Mouse (Mus musculus): ENCODE results near the gene Slc27a2. TPM values are rescaled to one million over a fixed set of nuclear protein-coding genes. Genes with fewer than 3 reads are reported as not detected.

The Slc27a2 gene
- polyA plus RNA-seq, 1 experiment from 2014 or later: 2.6 TPM

- Histone ChIP-seq H3K4me3 (ENCODE audit: low read depth, low read length) (no peak overlapping the region), H3K4me2 (replicated peaks; ENCODE audit: low read depth, low read length) (no peak overlapping the region), H3K9me3 (ENCODE audit: control insufficient read depth, low read depth, low read length) (no peaks in the 10 kb centered on the region), H3K36me3 (ENCODE audit: control insufficient read depth, insufficient read depth, low read length) (no peaks in the 10 kb centered on the region), H3K27me3 (ENCODE audit: control insufficient read depth, insufficient read depth, low read length) (peaks cover 2% of the 10 kb centered on the region; the same call in 1 of the 2 replicates), H3K9ac (replicated peaks; ENCODE audit: low read depth, low read length) (no peak overlapping the region), H3K4me1 (ENCODE audit: control insufficient read depth, insufficient read depth, low read length) (no peaks in the 10 kb centered on the region), H3K27ac (ENCODE audit: low read length) (no peak overlapping the region)
- ATAC-seq (ENCODE audit: insufficient number of reproducible peaks, insufficient read depth, low FRiP score, low read depth): no peak
- WGBS: 73% methylated on average over 3 of the region's 3 CpGs
Observed at GRCm38 (mm10) chr2:126546392-126546791, 5.8 kb upstream of the Slc27a2 start.

- Histone ChIP-seq H3K36me3 (ENCODE audit: control insufficient read depth, insufficient read depth, low read length) (no peaks in the 10 kb centered on the region), H3K27me3 (ENCODE audit: control insufficient read depth, insufficient read depth, low read length) (peaks cover 23% of the 10 kb centered on the region), H3K9ac (replicated peaks; ENCODE audit: low read depth, low read length) (no peak overlapping the region), H3K4me1 (ENCODE audit: control insufficient read depth, insufficient read depth, low read length) (0 out of 2 replicates have a peak, but pooled peaks cover 4% of the 10 kb centered on the region), H3K4me3 (ENCODE audit: low read depth, low read length) (no peak overlapping the region), H3K27ac (ENCODE audit: low read length) (no peak overlapping the region), H3K4me2 (replicated peaks; ENCODE audit: low read depth, low read length) (no peak overlapping the region), H3K9me3 (ENCODE audit: control insufficient read depth, low read depth, low read length) (no peaks in the 10 kb centered on the region)
- ATAC-seq (ENCODE audit: insufficient number of reproducible peaks, insufficient read depth, low FRiP score, low read depth): no peak
- 68% methylated on average over 7 of the region's 7 CpGs for WGBS
Observed at GRCm38 (mm10) chr2:126549681-126550080, 2.5 kb upstream of the Slc27a2 start.

GRCm38 (mm10) chr2:126551244-126551890 lies 840 bp upstream of the Slc27a2 start:
- H3K4me3 ChIP-seq (ENCODE audit: low read depth, low read length): no peak overlapping the region
- no peak for ATAC-seq (ENCODE audit: insufficient number of reproducible peaks, insufficient read depth, low FRiP score, low read depth)
- H3K4me2 ChIP-seq (replicated peaks; ENCODE audit: low read depth, low read length): no peak overlapping the region
- H3K9me3 ChIP-seq (ENCODE audit: control insufficient read depth, low read depth, low read length): no peaks in the 10 kb centered on the region
- no peak overlapping the region for H3K27ac ChIP-seq (ENCODE audit: low read length)
- 75% methylated on average over 8 of the region's 8 CpGs for WGBS
- H3K36me3 ChIP-seq (ENCODE audit: control insufficient read depth, insufficient read depth, low read length): no peaks in the 10 kb centered on the region
- H3K4me1 ChIP-seq (ENCODE audit: control insufficient read depth, insufficient read depth, low read length): 0 out of 2 replicates have a peak, but pooled peaks cover 4% of the 10 kb centered on the region
- peaks cover 23% of the 10 kb centered on the region for H3K27me3 ChIP-seq (ENCODE audit: control insufficient read depth, insufficient read depth, low read length)
- no peak overlapping the region for H3K9ac ChIP-seq (replicated peaks; ENCODE audit: low read depth, low read length)

- Histone ChIP-seq H3K9ac (replicated peaks; ENCODE audit: low read depth, low read length) (no peak overlapping the region), H3K36me3 (ENCODE audit: control insufficient read depth, insufficient read depth, low read length) (no peaks in the 10 kb centered on the region), H3K27ac (ENCODE audit: low read length) (no peak overlapping the region), H3K4me1 (ENCODE audit: control insufficient read depth, insufficient read depth, low read length) (0 out of 2 replicates have a peak, but pooled peaks cover 4% of the 10 kb centered on the region), H3K4me2 (replicated peaks; ENCODE audit: low read depth, low read length) (0 out of 2 replicates have a peak overlapping the region, but pooled peaks have one; percentile 71), H3K27me3 (ENCODE audit: control insufficient read depth, insufficient read depth, low read length) (peaks cover 23% of the 10 kb centered on the region), H3K9me3 (ENCODE audit: control insufficient read depth, low read depth, low read length) (no peaks in the 10 kb centered on the region), H3K4me3 (ENCODE audit: low read depth, low read length) (no peak overlapping the region; the same call in 1 of the 2 replicates)
- WGBS: 27% methylated on average over 5 of the region's 5 CpGs
- ATAC-seq (ENCODE audit: insufficient number of reproducible peaks, insufficient read depth, low FRiP score, low read depth): no peak
Observed at GRCm38 (mm10) chr2:126551896-126552295, 311 bp upstream of the Slc27a2 start.

GRCm38 (mm10) chr2:126553291-126553639 lies 1.1 kb downstream of the Slc27a2 start:
- WGBS: 1% methylated on average over 26 of the region's 26 CpGs
- peak; percentile 33; the same call in 1 of the 2 replicates for ATAC-seq (ENCODE audit: insufficient number of reproducible peaks, insufficient read depth, low FRiP score, low read depth)
- no peak overlapping the region for H3K9ac ChIP-seq (replicated peaks; ENCODE audit: low read depth, low read length)
- H3K27me3 ChIP-seq (ENCODE audit: control insufficient read depth, insufficient read depth, low read length): peaks cover 23% of the 10 kb centered on the region
- no peaks in the 10 kb centered on the region for H3K36me3 ChIP-seq (ENCODE audit: control insufficient read depth, insufficient read depth, low read length)
- H3K4me1 ChIP-seq (ENCODE audit: control insufficient read depth, insufficient read depth, low read length): 0 out of 2 replicates have a peak, but pooled peaks cover 4% of the 10 kb centered on the region
- H3K9me3 ChIP-seq (ENCODE audit: control insufficient read depth, low read depth, low read length): no peaks in the 10 kb centered on the region
- H3K4me2 ChIP-seq (replicated peaks; ENCODE audit: low read depth, low read length): peak overlapping the region; percentile 71
- H3K27ac ChIP-seq (ENCODE audit: low read length): no peak overlapping the region
- H3K4me3 ChIP-seq (ENCODE audit: low read depth, low read length): peak overlapping the region; percentile 53

GRCm38 (mm10) chr2:126555533-126555932 lies 3.3 kb downstream of the Slc27a2 start:
- no peak overlapping the region for H3K4me2 ChIP-seq (replicated peaks; ENCODE audit: low read depth, low read length)
- H3K4me1 ChIP-seq (ENCODE audit: control insufficient read depth, insufficient read depth, low read length): 0 out of 2 replicates have a peak, but pooled peaks cover 4% of the 10 kb centered on the region
- no peak overlapping the region for H3K4me3 ChIP-seq (ENCODE audit: low read depth, low read length)
- H3K36me3 ChIP-seq (ENCODE audit: control insufficient read depth, insufficient read depth, low read length): no peaks in the 10 kb centered on the region
- H3K27ac ChIP-seq (ENCODE audit: low read length): no peak overlapping the region
- H3K27me3 ChIP-seq (ENCODE audit: control insufficient read depth, insufficient read depth, low read length): peaks cover 23% of the 10 kb centered on the region
- no peak overlapping the region for H3K9ac ChIP-seq (replicated peaks; ENCODE audit: low read depth, low read length)
- ATAC-seq (ENCODE audit: insufficient number of reproducible peaks, insufficient read depth, low FRiP score, low read depth): no peak
- WGBS: 87% methylated on average over 5 of the region's 5 CpGs
- H3K9me3 ChIP-seq (ENCODE audit: control insufficient read depth, low read depth, low read length): no peaks in the 10 kb centered on the region

GRCm38 (mm10) chr2:126560094-126560493 lies 7.9 kb downstream of the Slc27a2 start:
- no peaks in the 10 kb centered on the region for H3K4me1 ChIP-seq (ENCODE audit: control insufficient read depth, insufficient read depth, low read length)
- H3K36me3 ChIP-seq (ENCODE audit: control insufficient read depth, insufficient read depth, low read length): no peaks in the 10 kb centered on the region
- no peak overlapping the region for H3K9ac ChIP-seq (replicated peaks; ENCODE audit: low read depth, low read length)
- H3K27me3 ChIP-seq (ENCODE audit: control insufficient read depth, insufficient read depth, low read length): no peaks in the 10 kb centered on the region
- no peak overlapping the region for H3K27ac ChIP-seq (ENCODE audit: low read length)
- no peak overlapping the region for H3K4me3 ChIP-seq (ENCODE audit: low read depth, low read length)
- no peak for ATAC-seq (ENCODE audit: insufficient number of reproducible peaks, insufficient read depth, low FRiP score, low read depth)
- WGBS: 88% methylated on average over 1 of the region's 1 CpGs
- H3K4me2 ChIP-seq (replicated peaks; ENCODE audit: low read depth, low read length): no peak overlapping the region
- H3K9me3 ChIP-seq (ENCODE audit: control insufficient read depth, low read depth, low read length): no peaks in the 10 kb centered on the region

GRCm38 (mm10) chr2:126563411-126564105 lies 11.4 kb downstream of the Slc27a2 start:
- no peak for ATAC-seq (ENCODE audit: insufficient number of reproducible peaks, insufficient read depth, low FRiP score, low read depth)
- H3K4me2 ChIP-seq (replicated peaks; ENCODE audit: low read depth, low read length): no peak overlapping the region
- no peaks in the 10 kb centered on the region for H3K27me3 ChIP-seq (ENCODE audit: control insufficient read depth, insufficient read depth, low read length)
- no peak overlapping the region for H3K27ac ChIP-seq (ENCODE audit: low read length)
- H3K36me3 ChIP-seq (ENCODE audit: control insufficient read depth, insufficient read depth, low read length): no peaks in the 10 kb centered on the region
- H3K9me3 ChIP-seq (ENCODE audit: control insufficient read depth, low read depth, low read length): no peaks in the 10 kb centered on the region
- WGBS: 71% methylated on average over 17 of the region's 17 CpGs
- no peaks in the 10 kb centered on the region for H3K4me1 ChIP-seq (ENCODE audit: control insufficient read depth, insufficient read depth, low read length)
- no peak overlapping the region for H3K9ac ChIP-seq (replicated peaks; ENCODE audit: low read depth, low read length)
- no peak overlapping the region for H3K4me3 ChIP-seq (ENCODE audit: low read depth, low read length)

Data from stomach, embryonic 14.5 days (tissue).